Mouse (Mus musculus) kidney, adult 18-20 months (tissue): ENCODE data around the gene Scfd2.

Experiments used
- DNase-seq: peaks from one replicate; pipeline ENCODE4 v3.0.0; 2021

Scfd2 gene

GRCm38 (mm10) chr5:74197541-74198330 lies 333.8 kb downstream of the Scfd2 start:
- no peak for DNase-seq

- peak; percentile 53 for DNase-seq
Observed at GRCm38 (mm10) chr5:74196307-74196618, 335.3 kb downstream of the Scfd2 start.

GRCm38 (mm10) chr5:74195614-74196306 lies 335.8 kb downstream of the Scfd2 start:
- peak; percentile 39 for DNase-seq

- DNase-seq: peak; percentile 93
Observed at GRCm38 (mm10) chr5:74194841-74195613, 336.5 kb downstream of the Scfd2 start, which contains the start of gene Rasl11b. TSS of gene Rasl11b (plus strand) at chr5:74195286.

- no peak for DNase-seq
Observed at GRCm38 (mm10) chr5:74194027-74194840, 337.3 kb downstream of the Scfd2 start.

GRCm38 (mm10) chr5:74193626-74194025 lies 337.9 kb downstream of the Scfd2 start:
- DNase-seq: peak; percentile 22

- DNase-seq: no peak
Observed at GRCm38 (mm10) chr5:74193008-74193407, 338.6 kb downstream of the Scfd2 start.

- no peak for DNase-seq
Observed at GRCm38 (mm10) chr5:74190911-74191310, 340.6 kb downstream of the Scfd2 start.

GRCm38 (mm10) chr5:74190161-74190491 lies 341.4 kb downstream of the Scfd2 start:
- DNase-seq: peak; percentile 66

GRCm38 (mm10) chr5:74189484-74190160 lies 341.9 kb downstream of the Scfd2 start:
- no peak for DNase-seq

GRCm38 (mm10) chr5:74188886-74189285 lies 342.7 kb downstream of the Scfd2 start:
- DNase-seq: no peak

- no peak for DNase-seq
Observed at GRCm38 (mm10) chr5:74188076-74188475, 343.5 kb downstream of the Scfd2 start.

- DNase-seq: no peak
Observed at GRCm38 (mm10) chr5:74184607-74185006, 347.0 kb downstream of the Scfd2 start.

- no peak for DNase-seq
Observed at GRCm38 (mm10) chr5:74183118-74183517, 348.4 kb downstream of the Scfd2 start.

GRCm38 (mm10) chr5:74180216-74180615 lies 351.3 kb downstream of the Scfd2 start:
- no peak for DNase-seq

- peak; percentile 28 for DNase-seq
Observed at GRCm38 (mm10) chr5:74175526-74176270, 355.9 kb downstream of the Scfd2 start.

GRCm38 (mm10) chr5:74173162-74173844 lies 358.3 kb downstream of the Scfd2 start:
- DNase-seq: no peak

GRCm38 (mm10) chr5:74172208-74172607 lies 359.4 kb downstream of the Scfd2 start:
- DNase-seq: no peak

- DNase-seq: no peak
Observed at GRCm38 (mm10) chr5:74171768-74172167, 359.8 kb downstream of the Scfd2 start.

GRCm38 (mm10) chr5:74168085-74168484 lies 363.5 kb downstream of the Scfd2 start:
- DNase-seq: no peak

GRCm38 (mm10) chr5:74166642-74167041 lies 364.9 kb downstream of the Scfd2 start:
- DNase-seq: no peak
